Mouse (Mus musculus) lung, embryonic 16.5 days (tissue): ENCODE results near the gene Fbxl13. TPM values are rescaled to one million over a fixed set of nuclear protein-coding genes. Genes with fewer than 3 reads are reported as not detected.

ENCODE experiments used
- ATAC-seq: fragments of 200-750 bp; cut with Nextera tagmentation; 2 replicates; pipeline ENCODE4 v1.8.0; 2017; ENCODE audit warnings: low read depth, mild to moderate bottlenecking, moderate library complexity
- H3K27ac ChIP-seq: fragments of 300-500 bp; sonication (generic); 2 replicates; pipeline ENCODE4 v1.5.1; 2014; ENCODE audit warnings: mild to moderate bottlenecking, control low read depth, low read length
- H3K27me3 ChIP-seq: fragments of 300-500 bp; sonication (generic); 2 replicates; pipeline ENCODE4 v1.6.1; 2014; ENCODE audit warnings: low read depth, low read length, mixed read lengths; ENCODE audit not compliant: control insufficient read depth, insufficient read depth
- H3K36me3 ChIP-seq: fragments of 300-500 bp; sonication (generic); 2 replicates; pipeline ENCODE4 v1.6.1; 2014; ENCODE audit warnings: low read length; ENCODE audit not compliant: control insufficient read depth, insufficient read depth
- H3K4me1 ChIP-seq: fragments of 300-500 bp; sonication (generic); replicated peaks from 2 replicates; pipeline ENCODE4 v1.6.1; 2014; ENCODE audit warnings: low read length, mixed read lengths; ENCODE audit not compliant: control insufficient read depth, insufficient read depth
- H3K4me2 ChIP-seq: fragments of 300-500 bp; sonication (generic); 2 replicates; pipeline ENCODE4 v1.6.1; 2014; ENCODE audit warnings: low read depth, low read length, control low read depth
- H3K4me3 ChIP-seq: fragments of 300-500 bp; sonication (generic); 2 replicates; pipeline ENCODE4 v1.5.1; 2014; ENCODE audit warnings: mild to moderate bottlenecking, low read length, control low read depth
- H3K9ac ChIP-seq: fragments of 300-500 bp; sonication (generic); 2 replicates; pipeline ENCODE4 v1.6.1; 2014; ENCODE audit warnings: low read length, control low read depth
- H3K9me3 ChIP-seq: fragments of 300-500 bp; sonication (generic); 2 replicates; pipeline ENCODE4 v1.6.1; 2016; ENCODE audit warnings: low read length; ENCODE audit not compliant: control insufficient read depth
- WGBS: fragments of 180-500 bp; shearing (Covaris S2); extraction: QIAGEN DNeasy Blood & Tissue Kit; methylation state at CpG from one replicate; pipeline ENCODE4 v1.1.7; 2014; 5-methylcytosine and 5-hydroxymethylcytosine counted together
- polyA plus RNA-seq: library from polyadenylated mRNA; unstranded; fragments of >200 nt; fragmentation: Nextera tagmentation; extraction: Ambion mirVana; gene quantifications from 2 replicates; pipeline ENCODE4 v1.2.1, GENCODE M21; 2015

Gene Fbxl13
- polyA plus RNA-seq, 1 experiment from 2014 or later: 0.97 TPM

GRCm38 (mm10) chr5:21434148-21434929, 211.1 kb downstream of the Fbxl13 start:
- Histone ChIP-seq H3K4me2 (no peak overlapping the region), H3K27ac (no peak overlapping the region), H3K4me1 (peaks cover 6% of the 10 kb centered on the region), H3K9me3 (no peaks in the 10 kb centered on the region), H3K36me3 (no peaks in the 10 kb centered on the region), H3K9ac (no peak overlapping the region), H3K27me3 (no peaks in the 10 kb centered on the region), H3K4me3 (no peak overlapping the region)
- peak; percentile 78 for ATAC-seq
- WGBS: 62% methylated on average over 11 of the region's 11 CpGs

Other genes starting within 250 kb of the Fbxl13 start
- 3.6 and 3.7 TPM in 2 replicates for gene Ccdc146, start 221.0 kb downstream of the Fbxl13 start, polyA plus RNA-seq
- gene Fam185a, start 220.7 kb downstream of the Fbxl13 start, polyA plus RNA-seq: 4.0 and 4.1 TPM in 2 replicates
- 61.1 and 66.3 TPM in 2 replicates for gene Lrrc17, start 102.1 kb downstream of the Fbxl13 start, polyA plus RNA-seq
- gene Armc10, start 179 bp upstream of the Fbxl13 start, polyA plus RNA-seq: 44.6 and 45.3 TPM in 2 replicates
- 4.7 and 5.5 TPM in 2 replicates for gene Napepld, start 55.8 kb upstream of the Fbxl13 start, polyA plus RNA-seq
- 74.2 and 76.1 TPM in 2 replicates for gene Pmpcb, start 91.5 kb upstream of the Fbxl13 start, polyA plus RNA-seq
- 50.0 and 55.1 TPM in 2 replicates for gene Dnajc2, start 139.6 kb upstream of the Fbxl13 start, polyA plus RNA-seq
- 163 and 169 TPM in 2 replicates for gene Psmc2, start 139.6 kb upstream of the Fbxl13 start, polyA plus RNA-seq
- 0.14 TPM in 1 of 2 replicates, not detected in the other for gene Slc26a5, start 220.0 kb upstream of the Fbxl13 start, polyA plus RNA-seq